Mouse (Mus musculus) CH12.LX (cell line): ENCODE results near the gene Cul9. TPM values are rescaled to one million over a fixed set of nuclear protein-coding genes. Genes with fewer than 3 reads are reported as not detected.

Experiments used
- DNase-seq: peaks from one replicate; pipeline ENCODE4 v3.0.0-alpha.2; 2013; ENCODE audit errors: extremely low read depth
- H3K27ac ChIP-seq: 2 replicates; pipeline ENCODE4 v1.5.1; 2012; ENCODE audit warnings: low read depth, mild to moderate bottlenecking, control low read depth, moderate library complexity; ENCODE audit not compliant: insufficient read depth
- H3K27me3 ChIP-seq: replicated peaks from 2 replicates; pipeline ENCODE3; 2012; ENCODE audit warnings: inconsistent platforms
- H3K36me3 ChIP-seq, 2 experiments: replicated peaks in 1 of 2; 2 replicates each; pipeline versions ENCODE3 to v1.6.1; 2012; ENCODE audit warnings: inconsistent platforms in 1 of 2, low read length in 1 of 2, mild to moderate bottlenecking in 1 of 2, mixed read lengths in 1 of 2, moderate library complexity in 1 of 2; ENCODE audit not compliant: control insufficient read depth in 1 of 2, insufficient read depth in 1 of 2
- H3K4me1 ChIP-seq, 2 experiments: 2 replicates each; pipeline ENCODE4 v1.6.1; 2012; ENCODE audit warnings: inconsistent platforms in 1 of 2, moderate library complexity in 1 of 2; ENCODE audit not compliant: insufficient read depth in 2 of 2, control insufficient read depth in 1 of 2
- H3K4me2 ChIP-seq: 2 replicates; pipeline ENCODE4 v1.6.1; 2012; ENCODE audit warnings: low read depth, mild to moderate bottlenecking, control low read depth; ENCODE audit not compliant: poor library complexity, insufficient read depth, severe bottlenecking
- H3K4me3 ChIP-seq, 3 experiments: fragments of 150-350 bp in 1 of 3; sonication (generic) in 1 of 3; replicated peaks in 1 of 3; 2 replicates each; pipeline versions ENCODE3 to v1.5.1; 2011 to 2012; ENCODE audit warnings: low read depth in 2 of 3, low read length in 2 of 3, mild to moderate bottlenecking in 2 of 3, moderate library complexity in 2 of 3, control low read depth in 1 of 3, improper control_type of control experiment in 1 of 3, inconsistent platforms in 1 of 3, mixed read lengths in 1 of 3; ENCODE audit not compliant: poor library complexity in 1 of 3
- H3K79me2 ChIP-seq: replicated peaks from 2 replicates; pipeline ENCODE4 v1.6.1; 2012; ENCODE audit warnings: mild to moderate bottlenecking, moderate library complexity; ENCODE audit not compliant: control insufficient read depth, poor library complexity, insufficient read depth, severe bottlenecking; ENCODE audit errors: extremely low read depth
- H3K9ac ChIP-seq: 2 replicates; pipeline ENCODE4 v1.6.1; 2012; ENCODE audit warnings: low read depth, mild to moderate bottlenecking, control low read depth, moderate library complexity; ENCODE audit not compliant: insufficient read depth
- H3K9me3 ChIP-seq: replicated peaks from 2 replicates; pipeline ENCODE3; 2012; ENCODE audit warnings: low read length, inconsistent platforms, mixed read lengths
- CHD2 ChIP-seq: IDR thresholded peaks from 2 replicates; pipeline ENCODE4 v1.6.1; 2011; ENCODE audit warnings: low read length, improper control_type of control experiment
- E2F4 ChIP-seq: IDR thresholded peaks from 2 replicates; pipeline ENCODE4 v1.6.1; 2011; ENCODE audit warnings: low read depth, low read length, improper control_type of control experiment; ENCODE audit not compliant: insufficient replicate concordance
- EP300 ChIP-seq: IDR thresholded peaks from 2 replicates; pipeline ENCODE4 v1.6.1; 2011; ENCODE audit warnings: low read length, improper control_type of control experiment
- JUN ChIP-seq: IDR thresholded peaks from 2 replicates; pipeline ENCODE4 v1.6.1; 2011; ENCODE audit warnings: low read depth, mild to moderate bottlenecking, low read length, improper control_type of control experiment, moderate library complexity; ENCODE audit not compliant: insufficient read depth
- JUND ChIP-seq: conservative IDR thresholded peaks from 2 replicates; pipeline ENCODE4 v1.6.1; 2011; ENCODE audit warnings: low read depth, low read length, improper control_type of control experiment
- MAX ChIP-seq: IDR thresholded peaks from 2 replicates; pipeline ENCODE4 v1.6.1; 2011; ENCODE audit warnings: low read length, improper control_type of control experiment
- MAZ ChIP-seq: IDR thresholded peaks from 2 replicates; pipeline ENCODE4 v1.6.1; 2012; ENCODE audit warnings: low read depth, mild to moderate bottlenecking, inconsistent platforms, low read length, improper control_type of control experiment, moderate library complexity
- MEF2A ChIP-seq: IDR thresholded peaks from 2 replicates; pipeline ENCODE4 v1.6.1; 2014; ENCODE audit warnings: low read depth, mild to moderate bottlenecking, inconsistent platforms, low read length, improper control_type of control experiment, borderline replicate concordance
- MXI1 ChIP-seq: IDR thresholded peaks from 2 replicates; pipeline ENCODE4 v1.6.1; 2011; ENCODE audit warnings: mild to moderate bottlenecking, low read depth, low read length, improper control_type of control experiment
- MYC ChIP-seq: IDR thresholded peaks from 2 replicates; pipeline ENCODE4 v1.6.1; 2011; ENCODE audit warnings: low read depth, mild to moderate bottlenecking, improper control_type of control experiment, low read length
- POLR2A ChIP-seq: IDR thresholded peaks from 2 replicates; pipeline ENCODE4 v1.6.1; 2011; ENCODE audit warnings: low read depth, mild to moderate bottlenecking, improper control_type of control experiment, low read length
- RAD21 ChIP-seq: IDR thresholded peaks from 2 replicates; pipeline ENCODE4 v1.6.1; 2011; ENCODE audit warnings: low read depth, mild to moderate bottlenecking, low read length, improper control_type of control experiment, moderate library complexity
- TBP ChIP-seq: conservative IDR thresholded peaks from 2 replicates; pipeline ENCODE4 v1.6.1; 2011; ENCODE audit warnings: low read depth, low read length, improper control_type of control experiment
- UBTF ChIP-seq: IDR thresholded peaks from 2 replicates; pipeline ENCODE4 v1.6.1; 2012; ENCODE audit warnings: low read depth, mild to moderate bottlenecking, inconsistent platforms, low read length, improper control_type of control experiment, moderate library complexity
- dilution Hi-C: fragments of 300-500 bp; cut with MboI; formaldehyde crosslinking; loops from 2 replicates; pipeline ENCODE4 v1.14.3; 2020; ENCODE audit warnings: low sequenced_read_pairs; ENCODE audit not compliant: extremely low pct_unique_long_range_greater_than_20kb, extremely low pct_ligation_motif_present
- in situ Hi-C: fragments of 300-500 bp; cut with MboI; formaldehyde crosslinking; loops from 3 replicates; pipeline ENCODE4 v1.14.3; 2019; ENCODE audit warnings: low sequenced_read_pairs, low pct_ligation_motif_present, low pct_unique_long_range_greater_than_20kb, mixed read lengths
- polyA plus RNA-seq: library from polyadenylated mRNA; unstranded; fragments of >175 nt; gene quantifications from 2 replicates; pipeline ENCODE4 v1.2.1, GENCODE M21; 2012; ENCODE audit warnings: low read depth; ENCODE audit not compliant: insufficient read length
- total RNA-seq, 2 experiments: library from RNA; depleted of rRNA; stranded (reverse); fragments of 300-350 nt in 1 of 2; fragments of >200 nt in 1 of 2; gene quantifications; 2 replicates each; pipeline ENCODE4 v1.2.3; 2012 to 2014

Cul9 gene
- total and polyA plus RNA-seq, 3 experiments: 0.08 to 0.27 TPM; not detected in 1

DNA sequence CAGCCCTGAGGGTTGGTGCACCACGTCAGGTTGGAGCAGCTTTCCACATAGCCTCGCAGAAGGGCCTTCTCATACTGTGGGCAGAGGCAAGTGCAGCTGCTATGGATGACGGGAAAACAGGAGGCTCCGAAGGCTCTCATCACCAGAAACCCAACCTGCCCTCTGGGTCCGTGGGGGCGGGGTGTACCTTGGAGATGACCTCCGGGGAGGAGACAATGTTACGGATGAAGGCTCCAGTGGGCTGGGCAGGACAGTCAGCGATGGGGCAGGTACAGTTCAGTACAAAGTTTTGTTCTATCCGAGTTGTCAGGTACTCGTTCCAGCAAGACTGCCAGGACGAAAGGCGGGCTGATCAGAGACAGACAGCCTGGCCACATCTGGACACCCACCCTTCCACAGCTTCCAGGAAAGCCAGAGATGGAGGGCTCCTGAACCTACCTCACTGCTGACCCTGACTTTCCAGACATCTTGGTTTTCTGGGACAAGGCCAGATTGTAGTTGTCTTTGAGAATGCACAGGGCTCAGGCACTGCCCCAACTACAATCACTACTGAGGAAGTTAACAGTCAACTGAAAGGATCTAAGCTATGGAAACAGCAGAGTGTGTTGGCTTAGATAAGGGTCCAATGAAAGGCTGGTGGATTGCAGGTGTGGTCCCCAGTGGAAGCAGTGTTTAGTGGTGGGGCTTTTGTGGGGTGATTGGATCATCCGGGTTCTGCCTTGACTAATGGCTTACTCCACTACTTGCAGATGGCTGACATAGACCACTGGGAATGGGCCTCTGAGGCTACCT is 42.1 kb downstream of the Cul9 start:
- Histone ChIP-seq H3K9me3 (no peaks in the 10 kb centered on the region), H3K9ac (no peak overlapping the region), H3K4me1 (no peaks in the 10 kb centered on the region), H3K79me2 (no peaks in the 10 kb centered on the region), H3K27ac (no peak overlapping the region), H3K4me3 (no peak overlapping the region), H3K4me2 (no peak overlapping the region), H3K27me3 (no peaks in the 10 kb centered on the region), H3K36me3 (peaks cover 0 to 25% of the 10 kb centered on the region in 2 experiments)
- TF ChIP-seq MAZ (no peak), TBP (no peak), E2F4 (no peak), MEF2A (no peak), UBTF (no peak), EP300 (no peak)
- in situ Hi-C loops (no loop called here), dilution Hi-C loops (no loop called here)
- no peak for DNase-seq

DNA sequence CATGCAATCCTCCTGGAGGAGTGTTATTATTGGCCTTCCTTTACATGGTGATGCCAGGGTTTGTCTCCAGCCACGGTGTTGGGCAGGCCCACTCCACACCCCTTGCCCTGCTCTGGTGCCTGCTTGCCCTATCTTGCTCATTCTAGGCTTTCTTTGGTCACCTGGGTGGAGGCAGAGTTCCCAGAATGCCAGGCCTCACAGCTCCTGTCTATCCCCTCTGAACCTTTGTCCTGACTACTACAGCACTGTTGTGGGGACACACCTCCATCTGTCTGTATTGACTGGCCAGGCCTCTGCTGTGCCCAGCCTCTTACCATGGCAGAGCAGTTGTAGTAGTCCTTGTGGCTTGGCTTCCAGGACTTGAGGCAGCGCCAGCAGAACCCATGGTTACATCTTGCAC is 43.4 kb downstream of the Cul9 start:
- Histone ChIP-seq H3K79me2 (no peaks in the 10 kb centered on the region), H3K36me3 (peaks cover 0 to 35% of the 10 kb centered on the region in 2 experiments), H3K9ac (no peak overlapping the region), H3K4me2 (no peak overlapping the region), H3K27ac (no peak overlapping the region), H3K9me3 (no peaks in the 10 kb centered on the region), H3K4me1 (peaks cover 0 to 5% of the 10 kb centered on the region in 2 experiments; a peak in 2 of 4 replicates), H3K27me3 (no peaks in the 10 kb centered on the region), H3K4me3 (no peak overlapping the region)
- TF ChIP-seq JUN (no peak), MEF2A (no peak), MYC (no peak), MXI1 (no peak), POLR2A (no peak), CHD2 (no peak), JUND (no peak), EP300 (no peak), MAX (no peak), RAD21 (no peak)
- in situ Hi-C loops: no loop called here
- dilution Hi-C loops: no loop called here
- no peak for DNase-seq
